ENCODE assay signal across 8 mouse cellular contexts in the genomic region with DNA sequence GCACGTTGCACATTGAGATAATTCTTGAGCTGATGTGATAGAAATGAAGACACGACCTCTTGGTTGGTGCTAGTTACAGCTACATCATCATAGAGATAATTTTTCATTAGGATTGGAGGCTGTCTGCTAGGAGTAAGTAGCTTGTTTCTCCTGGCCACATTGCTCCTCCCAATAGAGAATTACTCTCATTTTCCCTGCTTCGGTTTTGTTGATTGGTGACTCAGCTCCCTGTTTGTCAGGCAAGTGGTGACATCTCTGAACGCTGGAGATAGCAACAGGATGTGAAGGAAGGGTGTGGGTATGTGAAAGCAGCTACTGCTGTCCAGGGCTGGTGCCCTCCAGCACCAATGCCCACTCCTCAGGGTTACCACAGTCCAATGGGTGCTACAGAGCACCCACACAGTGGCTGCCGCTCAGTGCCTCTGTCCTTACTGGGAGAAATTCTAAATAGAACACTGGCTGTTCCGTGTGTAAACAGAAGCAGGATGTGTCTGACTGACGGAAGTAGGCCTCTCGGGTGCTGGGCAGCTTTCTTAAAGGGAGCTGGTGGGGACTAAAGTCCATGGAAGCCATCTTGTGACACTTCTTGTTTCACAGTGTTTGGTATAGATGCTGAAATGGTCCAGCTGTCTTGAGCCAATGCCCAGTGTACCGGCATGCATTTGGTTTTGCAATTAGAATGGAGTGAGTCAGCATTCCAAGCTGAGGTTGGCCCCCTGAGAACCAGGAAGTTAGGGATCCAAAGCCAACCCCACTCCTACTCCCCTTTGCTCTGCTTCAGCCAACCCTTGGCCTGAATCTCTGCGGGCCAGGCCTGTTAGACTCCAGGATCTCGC. TPM values are rescaled to one million over a fixed set of nuclear protein-coding genes. Genes with fewer than 3 reads are reported as not detected.
DNase-seq lines count a peak whose midpoint lies in the region; ATAC-seq and TF ChIP-seq lines count a peak whose summit lies in the region.

No protein-coding gene starts in this region.

- no peak for TF ChIP-seq CTCF in ES-Bruce4 (IDR thresholded peaks at IDR 0.05; ENCODE audit: low read depth, low read length)
- TF ChIP-seq CTCF in layer of hippocampus, adult 2 months (conservative IDR thresholded peaks at IDR 0.05): no peak

- peak overlapping the region; percentile 10; the same call in 1 of the 2 replicates for H3K27ac ChIP-seq in ES-Bruce4 (ENCODE audit: insufficient read depth, low read length)
- H3K27ac ChIP-seq in forebrain, embryonic 15.5 days (replicated peaks): peak overlapping the region; percentile 46
- H3K27ac ChIP-seq in layer of hippocampus, adult 2 months: peak overlapping the region; percentile 100

- TF ChIP-seq POLR2A in ES-Bruce4 (IDR thresholded peaks at IDR 0.05; ENCODE audit: insufficient read depth, low read length): no peak

- no peak overlapping the region for H3K4me3 ChIP-seq in ES-Bruce4 (ENCODE audit: low read depth, low read length)
- no peak overlapping the region for H3K4me3 ChIP-seq in forebrain, embryonic 15.5 days
- H3K4me3 ChIP-seq in layer of hippocampus, adult 2 months: peak overlapping the region; percentile 28

- H3K27me3 ChIP-seq in ES-Bruce4 (ENCODE audit: control insufficient read depth, insufficient read depth, low read length, poor library complexity, severe bottlenecking): no peaks in the 10 kb centered on the region
- no peaks in the 10 kb centered on the region for H3K27me3 ChIP-seq in forebrain, embryonic 15.5 days

- peaks cover 1% of the 10 kb centered on the region for H3K4me1 ChIP-seq in ES-Bruce4 (ENCODE audit: control insufficient read depth, insufficient read depth, low read length)
- H3K4me1 ChIP-seq in forebrain, embryonic 15.5 days: peaks cover 32% of the 10 kb centered on the region

- 0 out of 2 replicates have a peak overlapping the region, but pooled peaks have one; percentile 1 for H3K9ac ChIP-seq in ES-Bruce4 (ENCODE audit: low read depth, poor library complexity, severe bottlenecking)
- peak overlapping the region; percentile 26; the same call in 1 of the 2 replicates for H3K9ac ChIP-seq in forebrain, embryonic 15.5 days (replicated peaks)

- peaks cover 4% of the 10 kb centered on the region; the same call in 1 of the 2 replicates for H3K36me3 ChIP-seq in ES-Bruce4 (ENCODE audit: control insufficient read depth, insufficient read depth, low read length, poor library complexity, severe bottlenecking)
- no peaks in the 10 kb centered on the region for H3K36me3 ChIP-seq in forebrain, embryonic 15.5 days

- H3K4me2 ChIP-seq in forebrain, embryonic 15.5 days (replicated peaks): peak overlapping the region; percentile 29

- ATAC-seq in forebrain, embryonic 15.5 days (replicated peaks): no peak

- 70% methylated on average over 11 of the region's 11 CpGs for WGBS in forebrain, embryonic 15.5 days

- TF ChIP-seq EP300 in ES-Bruce4 (IDR thresholded peaks at IDR 0.05; ENCODE audit: insufficient read depth, low read depth, low read length): no peak

- no peaks in the 10 kb centered on the region for H3K9me3 ChIP-seq in ES-Bruce4 (replicated peaks; ENCODE audit: control insufficient read depth, insufficient read depth, low read length, poor library complexity, severe bottlenecking)
- H3K9me3 ChIP-seq in forebrain, embryonic 15.5 days: no peaks in the 10 kb centered on the region

- DNase-seq in adrenal gland, postnatal 10 days: peak; percentile 72
- peak; percentile 75 for DNase-seq in heart, postnatal 4 days
- peak; percentile 26 to 58 for DNase-seq in layer of hippocampus, adult 2 months (ENCODE audit: low spot score in 2 of 2)
- DNase-seq in lung, postnatal 14 days: peak; percentile 71
- DNase-seq in skeletal muscle tissue, adult 2 months (ENCODE audit: low read depth, low spot score): peak; percentile 86
- no peak for DNase-seq in embryo, embryonic 10.5 days (ENCODE audit: low spot score)

RNA-seq across cellular contexts. Expression of a gene that starts 5.0 kb away (rescaled TPM):
- 48.3 and 51.2 TPM in 2 replicates for polyA plus RNA-seq in ES-Bruce4 (2011; ENCODE audit: insufficient read depth, insufficient read length, low read depth, missing spikeins)
- total RNA-seq in adrenal gland, postnatal 10 days (2021): 10 to 100 TPM; 44.0 to 54.3 TPM
- 22.3 and 25.2 TPM in 2 replicates for polyA plus RNA-seq in forebrain, embryonic 15.5 days (2015; fragmentation: Nextera tagmentation; extraction: Ambion mirVana)
- total RNA-seq in heart, postnatal 4 days (2021): 10 to 100 TPM; 36.8 to 39.3 TPM
- total RNA-seq in layer of hippocampus, adult 2 months (2021): 10 to 100 TPM; 62.4 to 64.4 TPM

RNA-seq across cellular contexts. Expression of a gene that starts 18.1 kb away (rescaled TPM):
- polyA plus RNA-seq in ES-Bruce4 (2011; ENCODE audit: insufficient read depth, insufficient read length, low read depth, missing spikeins): 256 and 263 TPM in 2 replicates
- total RNA-seq in adrenal gland, postnatal 10 days (2021): 10 to 100 TPM; 60.8 to 64.0 TPM
- polyA plus RNA-seq in forebrain, embryonic 15.5 days (2015; fragmentation: Nextera tagmentation; extraction: Ambion mirVana): 290 and 303 TPM in 2 replicates
- total RNA-seq in heart, postnatal 4 days (2021): 100 to 1,000 TPM; 105 to 110 TPM
- 10 to 100 TPM; 89.8 to 90.7 TPM for total RNA-seq in layer of hippocampus, adult 2 months (2021)

RNA-seq across cellular contexts. Expression of a gene that starts 46.8 kb away (rescaled TPM):
- 24.3 and 25.4 TPM in 2 replicates for polyA plus RNA-seq in ES-Bruce4 (2011; ENCODE audit: insufficient read depth, insufficient read length, low read depth, missing spikeins)
- total RNA-seq in adrenal gland, postnatal 10 days (2021): 10 to 100 TPM; 43.9 to 46.8 TPM
- polyA plus RNA-seq in forebrain, embryonic 15.5 days (2015; fragmentation: Nextera tagmentation; extraction: Ambion mirVana): 63.5 and 70.2 TPM in 2 replicates
- 10 to 100 TPM; 70.3 to 77.9 TPM for total RNA-seq in heart, postnatal 4 days (2021)
- total RNA-seq in layer of hippocampus, adult 2 months (2021): 10 to 100 TPM; 59.4 to 72.5 TPM

Comparison
In these comparisons a context has a peak if more than half of its experiments do, and no peak if none do; other contexts are left out.
1. H3K27ac ChIP-seq: peak in every context shown above with its lines; median percentile 100 in layer of hippocampus, adult 2 months; 46 in forebrain, embryonic 15.5 days; 10 in ES-Bruce4.